Mouse (Mus musculus) lung, adult 2 months (tissue): Measurements from ENCODE around the gene Dhx9.

Experiments used
- CTCF ChIP-seq: fragments of 200-500 bp; IDR thresholded peaks from 2 replicates; pipeline ENCODE4 v1.5.1; 2011; ENCODE audit warnings: mild to moderate bottlenecking, low read length, control low read depth; ENCODE audit not compliant: insufficient read depth
- POLR2A ChIP-seq: fragments of 200-500 bp; IDR thresholded peaks from 2 replicates; pipeline ENCODE4 v1.6.1; 2011; ENCODE audit warnings: low read depth, mild to moderate bottlenecking, control low read depth, low read length, borderline replicate concordance; ENCODE audit errors: extremely low read depth

- TF ChIP-seq CTCF, result peak; percentile 75
- no peak for TF ChIP-seq POLR2A
These were observed 36.0 kb downstream of the Dhx9 start for GRCm38 (mm10) chr1:153451237-153452154.
